Mouse (Mus musculus) inflammation-experienced regulatory T-cells, adult 6 months (primary cell): ENCODE measurements at regions not wholly inside any gene's neighbourhood (a gene's known extent, or its start where the extent isn't known, plus 50 kb on each side); places are given as distances from the start of the nearest gene placed in this dataset.
"Not testable (repeated sequence)": the region's sequence is repeated elsewhere in the genome, so short reads cannot be mapped to it uniquely, and the experiment has no call there.

Experiments
- ATAC-seq: one replicate; pipeline ENCODE4 v1.8.0; 2017

DNA sequence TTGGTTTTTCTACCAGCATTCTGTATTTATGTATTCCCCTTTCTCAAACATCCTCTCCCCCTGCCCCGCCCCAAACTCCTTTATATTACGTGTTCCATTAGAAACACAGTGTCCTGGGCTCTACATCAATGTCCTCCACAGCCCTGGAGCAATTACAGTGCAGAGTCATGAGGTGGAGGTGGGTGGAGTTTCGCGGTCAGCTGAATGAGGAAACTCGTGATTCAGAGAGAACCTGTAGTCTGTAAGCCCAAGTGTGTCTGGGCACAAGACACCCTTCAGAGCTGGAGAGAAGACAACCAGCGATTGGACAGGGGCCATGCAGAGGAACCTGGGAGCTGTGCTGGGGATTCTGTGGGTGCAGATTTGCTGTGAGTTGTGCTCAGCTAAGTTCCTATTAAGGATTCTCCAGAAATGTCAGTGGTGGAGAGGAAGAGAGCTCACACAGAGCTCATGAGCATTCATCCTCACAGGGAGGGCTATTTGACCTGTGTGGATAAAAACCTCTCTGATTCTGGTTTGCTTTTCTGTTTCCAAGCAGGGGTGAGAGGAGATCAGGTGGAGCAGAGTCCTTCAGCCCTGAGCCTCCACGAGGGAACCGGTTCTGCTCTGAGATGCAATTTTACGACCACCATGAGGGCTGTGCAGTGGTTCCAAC, 570.4 kb downstream of the Dad1 start:
- not testable (repeated sequence) for ATAC-seq

GRCm38 (mm10) chr14:53682679-53683078, 571.2 kb downstream of the Dad1 start:
- not testable (repeated sequence) for ATAC-seq

DNA sequence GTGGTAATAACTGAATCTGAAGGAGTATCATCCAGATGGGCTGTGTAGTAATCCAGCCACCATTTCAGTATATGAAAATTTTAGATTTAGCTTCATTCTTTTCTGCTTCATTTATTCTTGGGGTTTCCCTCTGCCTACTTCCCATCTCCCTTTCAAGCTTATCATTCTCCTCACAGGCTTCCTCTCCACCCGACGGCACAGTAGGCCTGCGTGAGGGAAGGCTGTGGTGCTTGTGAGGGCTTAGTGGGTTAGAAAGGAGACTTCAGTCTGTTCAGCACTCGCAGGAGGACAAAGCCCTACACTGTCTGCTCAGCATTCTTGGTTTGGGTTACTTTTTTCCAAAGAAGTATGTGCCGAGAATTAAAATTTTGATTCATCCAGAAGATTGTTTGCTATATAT, 572.6 kb downstream of the Dad1 start:
- ATAC-seq: not testable (repeated sequence)

- not testable (repeated sequence) for ATAC-seq
Observed at GRCm38 (mm10) chr14:53665681-53666080, 588.2 kb downstream of the Dad1 start.

- not testable (repeated sequence) for ATAC-seq
Observed at GRCm38 (mm10) chr14:53662700-53663355, 591.1 kb downstream of the Dad1 start.

DNA sequence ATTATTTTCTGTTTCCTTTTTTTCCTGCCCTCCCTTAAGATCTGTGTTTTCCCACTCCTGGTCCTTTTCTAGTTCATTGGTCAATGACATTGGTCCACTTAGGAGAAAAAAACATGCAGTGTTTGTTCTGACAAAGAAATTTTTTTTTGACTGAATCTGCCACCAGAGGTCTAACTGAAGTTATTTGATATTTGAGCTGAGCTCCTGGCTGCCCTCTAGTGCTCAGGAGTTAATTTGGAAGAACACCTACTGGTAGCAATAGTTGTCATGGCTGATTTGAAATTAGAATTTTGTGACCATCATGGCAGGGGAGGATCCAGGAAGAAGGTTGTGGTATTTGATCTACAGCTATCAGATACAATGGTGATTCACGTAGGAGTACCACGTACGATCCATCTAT, 599.2 kb downstream of the Dad1 start:
- not testable (repeated sequence) for ATAC-seq

- not testable (repeated sequence) for ATAC-seq
Observed at GRCm38 (mm10) chr14:53651061-53651460, 602.8 kb downstream of the Dad1 start.

GRCm38 (mm10) chr14:53649189-53649588, 604.7 kb downstream of the Dad1 start:
- ATAC-seq: peak; percentile 50

DNA sequence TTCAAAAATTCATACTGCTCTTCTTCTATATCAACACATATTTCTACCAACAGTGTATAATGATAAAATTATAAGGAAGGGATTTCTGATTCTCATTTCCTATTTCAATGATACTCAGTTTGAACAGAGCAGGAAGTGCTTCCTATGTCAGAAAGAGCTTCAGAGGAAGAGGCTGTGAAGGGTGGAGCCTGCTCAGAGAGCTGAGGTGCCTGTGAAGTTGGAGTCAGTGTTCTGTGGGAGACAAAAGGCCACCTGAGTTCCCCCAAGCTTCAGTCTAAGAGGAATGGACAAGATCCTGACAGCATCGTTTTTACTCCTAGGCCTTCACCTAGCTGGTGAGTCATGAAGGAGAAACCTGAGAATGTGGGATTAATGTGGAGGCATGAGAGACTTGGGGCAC, 613.5 kb downstream of the Dad1 start:
- not testable (repeated sequence) for ATAC-seq

DNA sequence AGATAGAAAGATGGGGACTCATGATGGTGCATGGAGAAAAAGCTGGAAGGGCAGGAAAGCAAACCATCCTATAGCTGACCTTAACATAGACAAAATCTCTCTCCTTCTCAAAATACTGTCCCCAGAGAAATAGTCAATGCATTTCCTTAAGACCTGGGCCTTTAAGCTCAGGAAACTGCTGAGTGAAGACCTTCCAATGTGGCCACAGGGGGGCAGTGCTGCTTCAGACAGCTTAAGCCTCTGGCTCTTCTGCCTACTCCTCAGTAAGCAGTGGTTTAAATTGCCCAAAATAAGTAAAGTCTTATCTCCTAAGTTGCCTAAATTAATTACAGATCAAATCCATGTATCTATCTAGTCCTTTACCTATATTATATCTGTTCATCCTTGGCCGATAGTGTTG, 616.2 kb downstream of the Dad1 start:
- ATAC-seq: not testable (repeated sequence)

DNA sequence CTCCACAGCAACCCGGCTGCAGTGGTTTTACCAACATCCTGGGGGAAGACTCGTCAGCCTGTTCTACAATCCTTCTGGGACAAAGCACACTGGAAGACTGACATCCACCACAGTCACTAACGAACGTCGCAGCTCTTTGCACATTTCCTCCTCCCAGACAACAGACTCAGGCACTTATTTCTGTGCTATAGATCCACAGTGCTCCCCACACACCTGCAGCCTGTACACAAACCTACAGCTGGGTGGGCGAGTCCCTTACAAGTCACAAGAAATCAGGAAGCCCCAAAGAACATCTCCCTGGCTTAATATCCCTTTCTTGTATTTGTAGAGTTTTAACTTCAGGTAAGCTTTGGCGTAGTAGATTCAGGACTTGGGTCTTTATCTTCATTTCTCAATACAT, 618.7 kb downstream of the Dad1 start:
- not testable (repeated sequence) for ATAC-seq

DNA sequence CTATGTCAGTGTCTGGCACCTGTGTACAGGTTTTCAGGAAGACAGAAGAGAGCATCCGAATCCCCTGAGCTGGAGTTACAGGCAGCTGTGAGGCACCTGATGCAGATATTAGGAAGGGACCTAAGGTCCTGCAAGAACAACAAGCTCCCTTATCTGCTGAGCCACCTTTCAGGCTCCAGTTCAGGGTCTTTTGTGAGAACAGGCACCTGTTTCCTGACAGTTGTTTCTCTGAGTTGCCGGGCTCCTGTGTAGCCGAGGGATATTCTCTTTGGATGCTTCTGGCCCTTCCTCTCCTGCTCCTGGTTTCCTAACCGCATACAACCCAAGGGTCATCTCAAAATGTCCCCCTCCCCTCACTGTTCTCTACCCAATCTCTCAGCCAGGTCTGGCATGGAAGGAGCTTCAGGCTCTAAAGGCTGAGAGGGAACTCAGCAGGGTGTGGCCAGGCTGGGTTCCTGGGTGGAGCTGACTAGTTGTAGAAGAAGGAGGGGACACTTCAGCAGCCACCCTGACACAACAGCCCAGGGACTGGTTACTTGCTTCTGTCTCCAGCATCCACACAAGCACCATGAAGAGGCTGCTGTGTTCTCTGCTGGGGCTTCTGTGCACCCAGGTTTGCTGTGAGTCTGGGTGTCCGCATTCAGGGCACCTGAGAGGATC, 619.5 kb downstream of the Dad1 start:
- not testable (repeated sequence) for ATAC-seq

GRCm38 (mm10) chr14:53633743-53634142, 620.2 kb downstream of the Dad1 start:
- ATAC-seq: not testable (repeated sequence)

DNA sequence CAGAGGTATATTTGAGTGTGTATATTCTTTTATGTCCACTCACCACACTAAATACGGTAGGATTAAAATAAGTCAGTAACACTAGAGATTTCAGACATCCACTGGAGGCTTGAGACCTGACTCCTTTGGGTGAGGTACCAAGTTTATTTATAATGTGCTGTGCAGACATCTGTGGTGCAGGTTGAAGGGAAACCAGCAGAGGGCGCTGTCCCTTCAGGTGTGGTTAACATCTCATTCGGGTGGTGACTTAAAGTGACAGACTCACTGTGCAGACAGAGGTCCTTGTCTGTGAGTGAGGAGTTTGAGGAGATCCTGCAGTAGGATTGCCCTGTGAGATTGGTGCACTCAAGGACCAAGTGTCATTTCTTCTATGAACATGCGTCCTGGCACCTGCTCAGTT, 632.5 kb downstream of the Dad1 start:
- not testable (repeated sequence) for ATAC-seq

DNA sequence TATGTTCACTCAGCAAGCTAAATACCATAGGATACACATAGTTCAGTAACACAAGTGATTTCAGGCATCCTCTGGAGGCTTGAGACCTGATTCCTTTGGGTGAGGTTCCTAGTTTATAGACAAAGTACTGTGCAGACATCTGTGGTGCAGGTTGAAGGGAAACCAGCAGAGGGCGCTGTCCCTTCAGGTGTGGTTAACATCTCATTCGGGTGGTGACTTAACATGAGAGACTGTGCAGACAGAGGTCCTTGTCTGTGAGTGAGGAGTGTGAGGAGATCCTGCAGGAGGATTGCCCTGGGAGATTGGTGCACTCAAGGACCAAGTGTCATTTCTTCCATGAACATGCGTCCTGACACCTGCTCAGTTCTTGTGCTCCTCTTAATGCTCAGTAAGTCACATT, 637.8 kb downstream of the Dad1 start:
- ATAC-seq: not testable (repeated sequence)

DNA sequence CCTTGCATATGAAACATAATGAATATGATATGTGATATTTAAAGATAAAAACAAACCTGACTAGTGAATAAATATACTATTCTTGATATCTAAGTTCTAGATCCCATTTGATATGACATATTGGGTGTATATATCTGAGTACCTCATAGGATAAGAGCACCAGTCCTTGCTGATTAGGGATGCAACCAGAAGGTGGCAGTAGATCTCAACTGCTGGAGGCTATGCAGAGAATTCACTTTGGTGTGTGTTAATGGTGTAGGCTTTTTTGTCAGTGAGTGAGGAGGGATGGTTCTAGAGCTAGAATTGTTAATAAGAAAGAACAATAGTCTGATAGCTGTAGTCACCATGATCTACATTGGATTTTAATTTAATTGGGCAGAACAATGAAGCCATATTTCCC, 639.6 kb downstream of the Dad1 start:
- ATAC-seq: no peak

DNA sequence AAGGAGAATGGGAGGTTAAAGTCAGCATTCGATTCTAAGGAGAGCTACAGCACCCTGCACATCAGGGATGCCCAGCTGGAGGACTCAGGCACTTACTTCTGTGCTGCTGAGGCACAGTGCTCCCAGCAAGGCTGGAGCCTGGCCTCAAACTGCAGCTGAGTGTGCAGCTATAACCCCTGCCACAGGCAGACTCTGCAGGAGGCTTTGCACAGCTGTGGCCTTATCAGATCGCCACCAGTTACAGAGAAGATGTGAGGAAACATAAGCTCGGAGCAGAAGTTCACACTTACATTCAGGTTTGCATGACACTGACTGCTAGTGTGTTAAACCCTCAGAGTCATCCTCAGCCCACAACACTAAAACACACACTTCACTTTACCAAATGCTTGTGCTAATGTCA, 654.6 kb downstream of the Dad1 start:
- ATAC-seq: not testable (repeated sequence)

DNA sequence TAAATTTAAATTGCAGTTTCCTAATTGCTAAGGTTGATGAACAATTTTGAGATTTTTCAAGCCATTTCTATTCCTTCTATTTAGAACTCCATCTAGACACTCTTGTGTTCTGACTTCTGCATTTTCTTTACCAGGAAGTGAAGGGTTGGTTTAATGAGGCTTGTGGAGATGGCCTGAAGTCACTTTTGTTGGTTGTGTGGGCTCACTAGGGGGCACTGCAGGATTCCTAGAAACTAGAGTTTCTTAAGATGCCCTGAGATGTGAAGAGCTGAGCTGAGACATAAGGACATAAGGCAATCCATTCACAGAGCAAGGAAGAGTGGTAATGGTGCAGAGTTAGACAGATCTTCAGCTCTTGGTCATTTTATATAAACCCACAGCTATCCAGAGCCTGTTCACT, 656.6 kb downstream of the Dad1 start:
- ATAC-seq: not testable (repeated sequence)

DNA sequence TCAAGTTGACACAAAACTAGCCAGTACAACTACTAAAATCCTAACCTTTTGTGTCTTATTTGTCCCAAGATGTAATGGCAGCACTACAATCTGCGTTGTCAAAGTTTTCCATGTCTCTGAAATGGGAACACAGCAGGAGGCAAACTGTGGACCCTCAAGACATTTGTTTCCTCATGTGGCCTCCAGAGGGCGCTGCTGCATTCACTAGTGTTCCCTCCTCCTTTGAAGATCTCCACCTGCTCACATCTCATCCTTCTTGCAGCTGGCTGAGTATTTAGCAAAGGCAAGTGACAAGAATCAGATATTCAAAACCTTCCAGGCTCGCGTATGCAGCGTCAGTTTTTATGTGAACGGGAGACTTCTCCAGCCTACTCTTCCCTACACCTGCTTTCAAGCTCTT, 663.3 kb downstream of the Dad1 start:
- ATAC-seq: not testable (repeated sequence)

- ATAC-seq: not testable (repeated sequence)
Observed at GRCm38 (mm10) chr14:53582528-53582927, 671.4 kb downstream of the Dad1 start.

GRCm38 (mm10) chr14:53581734-53582133, 672.2 kb downstream of the Dad1 start:
- ATAC-seq: not testable (repeated sequence)

DNA sequence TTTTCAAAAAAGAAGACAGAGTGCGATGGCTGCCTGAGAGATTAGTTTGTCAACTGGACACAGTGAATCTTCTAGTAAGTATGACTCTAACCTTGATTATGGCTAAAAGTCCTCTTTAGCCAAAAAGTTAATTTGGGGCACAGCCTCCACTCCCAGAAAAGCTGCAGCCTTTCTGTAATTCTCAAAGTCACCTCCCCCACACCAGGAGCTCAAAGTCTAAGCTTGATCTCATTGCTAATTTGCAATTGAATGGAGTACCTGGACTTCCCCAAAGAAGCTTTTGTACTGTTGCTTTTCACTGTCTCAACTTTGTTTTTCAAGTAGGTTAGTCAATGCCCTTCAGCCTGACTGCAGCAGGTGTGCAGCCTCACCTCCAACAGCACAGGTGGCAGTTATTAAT, 677.0 kb downstream of the Dad1 start:
- not testable (repeated sequence) for ATAC-seq

DNA sequence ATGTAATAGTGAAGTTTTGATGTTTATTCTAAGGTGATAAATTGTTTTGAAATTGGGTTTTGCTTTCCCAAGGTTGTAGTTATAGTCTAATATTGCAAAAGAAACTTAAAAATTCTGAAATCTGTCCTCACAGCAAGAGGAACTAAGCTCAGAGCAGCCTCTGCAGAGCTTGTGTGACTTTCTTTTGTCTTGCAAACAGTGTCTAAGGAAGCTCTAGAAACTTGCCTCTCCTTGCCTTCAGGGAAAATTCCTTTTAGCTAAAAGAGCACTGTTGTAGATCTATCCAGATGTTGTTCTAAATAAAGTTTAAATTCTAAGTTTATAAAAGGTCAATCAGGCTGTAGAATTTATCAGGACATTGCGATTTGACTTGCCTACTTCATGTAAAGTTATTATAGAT, 681.2 kb downstream of the Dad1 start:
- ATAC-seq: not testable (repeated sequence)

DNA sequence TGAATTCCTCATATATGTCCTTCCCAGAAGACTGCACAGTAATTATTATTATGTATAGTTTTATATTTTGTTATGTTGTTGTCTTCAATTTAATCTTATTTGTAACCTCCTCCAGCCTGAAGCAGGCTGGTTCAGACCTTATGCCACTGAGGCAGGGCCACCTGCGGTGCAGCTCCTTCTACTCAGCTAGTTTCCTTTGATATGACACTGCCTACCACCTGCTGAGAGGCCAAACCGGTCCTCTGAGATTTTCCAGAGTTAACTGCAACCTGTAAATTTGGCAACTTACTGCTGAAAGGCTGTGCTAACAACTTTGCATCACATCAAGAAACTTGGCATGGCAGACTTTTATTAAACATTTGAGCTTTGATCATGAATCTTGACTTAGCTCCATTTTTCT, 691.3 kb downstream of the Dad1 start:
- no peak for ATAC-seq
